Mouse (Mus musculus): Measurements from ENCODE around the gene Eln. TPM values are rescaled to one million over a fixed set of nuclear protein-coding genes. Genes with fewer than 3 reads are reported as not detected.

Eln gene
- polyA plus RNA-seq, 1 experiment from 2014 or later, result 12.4 TPM

GRCm38 (mm10) chr5:134671335-134672197 lies 75.6 kb downstream of the Eln start:
- no peak for ATAC-seq (ENCODE audit: insufficient number of reproducible peaks, insufficient read depth, low FRiP score, low TSS enrichment, low read depth)
- Histone ChIP-seq H3K4me1 (replicated peaks) (peaks cover 11% of the 10 kb centered on the region), H3K9me3 (no peaks in the 10 kb centered on the region), H3K4me2 (no peak overlapping the region), H3K9ac (replicated peaks) (no peak overlapping the region), H3K27ac (no peak overlapping the region), H3K36me3 (peaks cover 59% of the 10 kb centered on the region), H3K4me3 (replicated peaks) (no peak overlapping the region), H3K27me3 (no peaks in the 10 kb centered on the region)
- WGBS, result 77% methylated on average over 17 of the region's 17 CpGs

- Histone ChIP-seq H3K9me3 (no peaks in the 10 kb centered on the region), H3K27ac (no peak overlapping the region), H3K4me3 (replicated peaks) (no peak overlapping the region), H3K4me2 (no peak overlapping the region), H3K36me3 (peaks cover 78% of the 10 kb centered on the region), H3K27me3 (no peaks in the 10 kb centered on the region), H3K4me1 (replicated peaks) (no peaks in the 10 kb centered on the region), H3K9ac (replicated peaks) (no peak overlapping the region)
- no peak for ATAC-seq (ENCODE audit: insufficient number of reproducible peaks, insufficient read depth, low FRiP score, low TSS enrichment, low read depth)
- 82% methylated on average over 20 of the region's 20 CpGs for WGBS
Observed at GRCm38 (mm10) chr5:134669001-134669708, 78.0 kb downstream of the Eln start.

- H3K4me3 ChIP-seq (replicated peaks), result no peak overlapping the region
- no peak for ATAC-seq (ENCODE audit: insufficient number of reproducible peaks, insufficient read depth, low FRiP score, low TSS enrichment, low read depth)
- H3K9me3 ChIP-seq, result no peaks in the 10 kb centered on the region
- peaks cover 85% of the 10 kb centered on the region for H3K36me3 ChIP-seq
- H3K27ac ChIP-seq, result no peak overlapping the region
- H3K4me2 ChIP-seq, result no peak overlapping the region
- WGBS, result 35% methylated on average over 8 of the region's 8 CpGs
- no peaks in the 10 kb centered on the region for H3K4me1 ChIP-seq (replicated peaks)
- no peaks in the 10 kb centered on the region for H3K27me3 ChIP-seq
- no peak overlapping the region for H3K9ac ChIP-seq (replicated peaks)
Observed at GRCm38 (mm10) chr5:134668495-134668894, 78.6 kb downstream of the Eln start.

- Histone ChIP-seq H3K27ac (no peak overlapping the region), H3K4me3 (replicated peaks) (no peak overlapping the region), H3K36me3 (peaks cover 46% of the 10 kb centered on the region), H3K9ac (replicated peaks) (no peak overlapping the region), H3K9me3 (no peaks in the 10 kb centered on the region), H3K4me2 (no peak overlapping the region), H3K4me1 (replicated peaks) (0 out of 2 replicates have a peak, but pooled peaks cover 3% of the 10 kb centered on the region), H3K27me3 (no peaks in the 10 kb centered on the region)
- no peak for ATAC-seq (ENCODE audit: insufficient number of reproducible peaks, insufficient read depth, low FRiP score, low TSS enrichment, low read depth)
- WGBS, result 71% methylated on average over 4 of the region's 4 CpGs
Observed at GRCm38 (mm10) chr5:134656708-134657107, 90.4 kb downstream of the Eln start.

Other genes with a start within 250 kb of the Eln start
- gene Clip2, start 194.9 kb downstream of the Eln start, polyA plus RNA-seq (2016; fragmentation: Nextera tagmentation; extraction: Ambion mirVana), result 6.3 and 6.6 TPM in 2 replicates
- gene Syna, start 187.2 kb downstream of the Eln start, polyA plus RNA-seq (2016; fragmentation: Nextera tagmentation; extraction: Ambion mirVana), result 0.12 TPM in 1 of 2 replicates, not detected in the other
- gene Rfc2, start 166.0 kb downstream of the Eln start, polyA plus RNA-seq (2016; fragmentation: Nextera tagmentation; extraction: Ambion mirVana), result 325 and 350 TPM in 2 replicates
- 2.8 and 3.9 TPM in 2 replicates for gene Lat2, start 132.3 kb downstream of the Eln start, polyA plus RNA-seq (2016; fragmentation: Nextera tagmentation; extraction: Ambion mirVana)
- gene Eif4h, start 107.8 kb downstream of the Eln start, polyA plus RNA-seq (2016; fragmentation: Nextera tagmentation; extraction: Ambion mirVana), result 523 and 531 TPM in 2 replicates
- gene Limk1, start 58.7 kb downstream of the Eln start, polyA plus RNA-seq (2016; fragmentation: Nextera tagmentation; extraction: Ambion mirVana), result 10.0 and 10.6 TPM in 2 replicates
- not detected in 2 replicates for gene Tmem270, start 159.4 kb upstream of the Eln start, polyA plus RNA-seq (2016; fragmentation: Nextera tagmentation; extraction: Ambion mirVana)
- 2.1 and 2.5 TPM in 2 replicates for gene Cldn13, start 168.2 kb upstream of the Eln start, polyA plus RNA-seq (2016; fragmentation: Nextera tagmentation; extraction: Ambion mirVana)
- 17.8 and 19.7 TPM in 2 replicates for gene Mettl27, start 185.0 kb upstream of the Eln start, polyA plus RNA-seq (2016; fragmentation: Nextera tagmentation; extraction: Ambion mirVana)
- gene Cldn4, start 199.6 kb upstream of the Eln start, polyA plus RNA-seq (2016; fragmentation: Nextera tagmentation; extraction: Ambion mirVana), result 7.7 and 10.1 TPM in 2 replicates
- gene Cldn3, start 238.9 kb upstream of the Eln start, polyA plus RNA-seq (2016; fragmentation: Nextera tagmentation; extraction: Ambion mirVana), result 4.7 and 5.8 TPM in 2 replicates

Measured in limb, embryonic 12.5 days (tissue).